Mouse (Mus musculus): Measurements from ENCODE around the gene F11r.

The F11r gene

DNA sequence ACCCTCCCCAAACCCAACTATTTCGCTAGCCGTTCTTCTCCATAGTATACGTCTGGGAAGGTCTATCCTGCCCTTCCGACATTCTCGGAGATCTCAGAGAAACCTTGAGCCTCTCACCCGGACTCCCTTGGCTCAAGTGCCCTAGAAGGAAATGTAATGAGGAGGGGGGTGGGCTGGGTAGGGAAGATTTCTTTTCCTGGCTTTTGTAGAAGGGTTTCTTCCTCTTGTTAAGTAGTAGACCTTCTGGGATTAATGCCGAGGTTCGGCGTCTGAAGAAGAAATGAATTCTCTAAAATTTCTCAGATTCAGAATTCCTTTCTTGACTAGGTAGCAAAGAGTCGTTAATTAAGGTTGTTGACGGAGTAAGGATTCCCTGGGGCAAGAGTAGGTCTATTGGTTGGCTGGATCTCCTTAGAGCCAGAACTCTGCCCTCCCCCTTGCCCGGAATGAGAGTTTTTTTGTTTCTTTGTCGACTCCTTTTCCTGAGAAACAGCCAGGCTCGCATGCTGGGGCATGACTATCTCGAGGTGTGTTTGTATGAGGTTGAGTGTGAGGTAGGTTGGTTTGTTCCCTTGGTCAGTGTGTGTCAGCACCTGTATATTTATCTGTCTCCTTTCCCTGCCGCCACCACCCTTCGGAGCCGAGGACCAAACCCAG is 807 bp downstream of the F11r start:
- no peak for DNase-seq (ENCODE audit: low read depth, low spot score)

GRCm38 (mm10) chr1:171439072-171439471 is 1.7 kb downstream of the F11r start:
- peak; percentile 40 for DNase-seq (ENCODE audit: low read depth, low spot score)

GRCm38 (mm10) chr1:171440025-171440725 is 2.8 kb downstream of the F11r start:
- no peak for DNase-seq (ENCODE audit: low read depth, low spot score)

DNA sequence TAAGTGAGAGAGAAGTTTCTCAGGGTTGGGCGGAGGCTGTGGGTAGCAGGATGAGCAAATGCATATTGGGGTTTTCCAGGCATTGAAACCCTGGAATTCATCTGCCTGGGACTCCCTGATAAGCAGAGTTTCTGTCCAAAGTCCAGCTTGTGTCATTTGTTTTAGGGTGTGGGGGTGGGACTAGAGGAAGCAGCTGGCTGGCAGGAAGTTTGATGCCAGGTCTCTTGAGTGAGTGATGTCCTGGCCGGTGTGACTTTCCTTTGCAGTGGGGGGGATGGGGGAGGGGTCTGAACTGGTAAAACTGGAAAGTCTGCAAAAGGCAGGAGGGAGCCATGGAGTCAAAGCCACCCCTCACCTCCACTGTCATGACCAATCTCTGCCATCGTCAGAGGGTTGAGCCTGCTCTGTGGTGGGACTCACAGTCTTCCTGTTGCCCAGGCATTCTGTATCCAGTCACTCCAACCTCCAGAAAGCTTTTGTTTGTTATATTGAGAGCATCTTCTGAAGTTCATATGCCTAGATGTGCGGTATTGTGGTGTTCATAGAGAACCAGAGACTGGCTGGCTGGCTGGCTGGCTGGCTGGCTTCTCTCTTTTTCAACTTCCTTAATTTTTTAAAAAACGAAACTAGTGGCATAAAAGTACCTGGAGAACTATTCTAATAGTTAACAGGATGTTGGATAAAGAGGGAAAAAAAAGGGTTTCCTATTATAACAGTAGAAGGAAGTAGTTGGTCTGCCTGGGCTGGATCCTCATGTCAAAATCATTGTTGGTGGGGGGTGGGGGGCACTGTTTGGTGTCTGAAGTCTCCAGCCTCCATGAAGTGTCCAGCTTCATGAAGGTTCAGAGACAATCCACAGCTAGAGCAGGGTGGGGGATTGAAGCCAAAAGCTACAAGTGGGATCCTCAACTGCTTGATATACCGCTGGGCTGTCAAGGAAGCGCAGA is 4.4 kb downstream of the F11r start:
- DNase-seq (ENCODE audit: low read depth, low spot score) = peak; percentile 52

- peak; percentile 37 for DNase-seq (ENCODE audit: low read depth, low spot score)
These were observed 5.1 kb downstream of the F11r start for GRCm38 (mm10) chr1:171442413-171442760.

- DNase-seq (ENCODE audit: low read depth, low spot score) = peak; percentile 60
These were observed 7.7 kb downstream of the F11r start for GRCm38 (mm10) chr1:171445050-171445449.

- no peak for DNase-seq (ENCODE audit: low read depth, low spot score)
These were observed 9.5 kb downstream of the F11r start for GRCm38 (mm10) chr1:171446854-171447253.

DNA sequence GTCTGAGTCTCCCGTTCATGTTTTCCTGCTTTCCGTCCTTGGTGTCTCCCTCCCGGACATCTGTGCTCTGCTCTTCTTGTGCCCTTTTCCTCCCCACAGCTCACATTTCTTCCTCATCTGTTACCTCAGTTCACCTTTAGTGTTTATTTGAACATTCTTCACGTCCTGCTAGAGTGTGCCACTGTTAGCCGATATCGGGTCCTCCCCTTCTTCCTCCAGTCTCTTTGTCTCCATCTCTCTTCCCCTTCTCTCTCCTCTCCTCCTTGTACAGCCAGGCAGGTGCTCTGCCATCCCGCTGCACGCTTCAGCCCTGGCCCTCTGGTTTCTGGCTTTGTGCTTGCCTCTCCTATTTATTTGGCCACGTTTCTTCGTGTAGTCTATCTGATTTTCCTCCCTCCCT is 10.4 kb downstream of the F11r start:
- DNase-seq (ENCODE audit: low read depth, low spot score) = no peak

GRCm38 (mm10) chr1:171450062-171450461 is 12.7 kb downstream of the F11r start:
- peak; percentile 34 for DNase-seq (ENCODE audit: low read depth, low spot score)

DNA sequence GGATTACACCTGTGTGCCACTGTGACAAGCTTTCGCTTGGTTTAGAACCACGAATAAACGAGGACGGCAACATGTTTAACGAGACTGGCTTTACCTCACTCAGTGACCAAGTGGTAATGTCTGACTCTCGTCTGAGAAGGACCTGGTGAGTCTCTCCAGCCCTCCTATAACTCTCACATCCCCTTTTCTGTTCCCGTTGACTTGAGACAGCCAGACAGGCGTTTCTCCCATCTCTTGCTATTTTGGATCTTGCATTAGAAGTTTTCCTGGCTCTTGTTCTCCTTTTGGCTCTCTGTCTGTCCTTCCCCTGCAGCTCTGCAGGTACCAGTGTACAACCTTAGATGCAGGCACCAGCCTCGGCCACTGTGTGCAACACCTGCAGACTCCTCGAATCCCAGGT is 13.7 kb downstream of the F11r start:
- DNase-seq (ENCODE audit: low read depth, low spot score) = no peak

DNA sequence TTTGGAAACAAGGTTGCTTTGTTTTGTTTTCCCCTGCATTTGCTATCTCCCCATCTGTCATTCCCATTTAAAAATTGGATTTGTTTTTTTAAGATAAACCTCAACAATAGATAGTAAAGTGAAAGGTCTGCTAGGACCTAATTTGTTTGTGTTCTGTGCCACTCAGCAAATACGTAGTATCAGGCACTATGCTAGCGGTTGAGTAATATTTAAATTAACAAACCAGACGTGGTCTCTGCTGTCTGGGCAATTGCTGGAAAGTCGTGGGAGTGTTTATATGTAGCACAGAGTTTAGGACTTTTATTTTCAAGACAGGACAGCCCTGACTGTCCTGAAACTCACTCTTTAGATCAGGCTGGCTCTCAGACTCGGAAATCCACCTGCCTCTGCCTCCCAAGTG is 15.2 kb downstream of the F11r start:
- no peak for DNase-seq (ENCODE audit: low read depth, low spot score)

DNA sequence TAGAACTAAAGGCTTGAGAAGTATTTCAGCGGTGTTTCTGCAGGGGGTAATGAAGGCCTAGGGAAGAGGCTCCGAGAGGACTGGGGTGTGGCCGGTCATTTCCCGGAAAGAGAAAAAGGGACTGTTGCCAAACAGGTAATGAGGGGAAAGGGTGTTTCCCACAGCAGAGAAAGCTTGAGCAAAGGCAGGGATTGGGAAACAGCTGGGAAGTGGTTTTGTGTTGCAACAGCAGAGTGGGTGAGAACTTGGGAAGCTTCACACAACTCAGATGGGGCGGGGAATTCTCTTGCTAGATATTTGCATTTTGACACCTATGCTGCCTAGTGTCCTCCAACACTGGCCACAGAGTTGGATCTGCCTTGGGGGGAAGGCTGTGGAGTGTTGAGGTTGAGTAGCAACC is 15.6 kb downstream of the F11r start:
- peak; percentile 50 for DNase-seq (ENCODE audit: low read depth, low spot score)

- no peak for DNase-seq (ENCODE audit: low read depth, low spot score)
These were observed 17.6 kb downstream of the F11r start for GRCm38 (mm10) chr1:171454926-171455325.

DNA sequence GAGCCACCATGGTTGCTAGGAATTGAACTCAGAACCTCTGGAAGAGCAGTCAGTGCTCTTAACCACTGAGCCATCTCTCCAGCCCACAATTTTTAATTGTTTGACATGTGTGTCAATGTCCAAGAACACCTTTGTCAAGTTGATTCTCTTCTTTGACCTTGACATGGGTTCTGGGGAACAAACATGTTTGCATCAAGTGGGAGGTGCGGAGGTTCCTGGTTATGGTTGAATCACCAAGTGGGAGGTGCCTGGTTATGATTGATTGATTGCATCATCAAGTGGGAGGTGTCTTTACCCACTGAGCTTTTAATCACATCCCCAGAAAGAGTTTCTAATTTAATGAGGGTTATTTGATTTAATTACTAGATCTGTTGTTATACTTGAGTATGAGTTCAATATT is 20.2 kb downstream of the F11r start:
- DNase-seq (ENCODE audit: low read depth, low spot score) = no peak

DNA sequence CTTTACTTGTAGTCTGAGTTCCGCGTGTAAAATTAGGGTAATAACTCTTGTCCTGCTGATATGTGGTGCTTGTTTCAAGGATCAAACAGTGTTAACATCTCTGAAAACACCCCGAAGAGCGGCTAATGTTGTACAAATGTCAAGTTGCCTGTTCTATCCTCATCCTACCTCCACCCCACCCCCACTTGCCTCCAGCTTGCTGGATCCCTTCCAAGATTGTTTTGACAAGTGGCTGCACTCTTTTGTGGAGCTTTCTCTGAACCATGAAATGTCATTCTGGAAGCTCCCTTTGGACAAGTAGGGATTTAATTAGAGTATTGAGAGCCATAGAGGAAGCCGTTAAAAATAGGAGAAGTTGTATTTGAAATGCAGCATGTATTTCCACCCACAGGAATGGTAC is 22.5 kb downstream of the F11r start:
- no peak for DNase-seq (ENCODE audit: low read depth, low spot score)

DNA sequence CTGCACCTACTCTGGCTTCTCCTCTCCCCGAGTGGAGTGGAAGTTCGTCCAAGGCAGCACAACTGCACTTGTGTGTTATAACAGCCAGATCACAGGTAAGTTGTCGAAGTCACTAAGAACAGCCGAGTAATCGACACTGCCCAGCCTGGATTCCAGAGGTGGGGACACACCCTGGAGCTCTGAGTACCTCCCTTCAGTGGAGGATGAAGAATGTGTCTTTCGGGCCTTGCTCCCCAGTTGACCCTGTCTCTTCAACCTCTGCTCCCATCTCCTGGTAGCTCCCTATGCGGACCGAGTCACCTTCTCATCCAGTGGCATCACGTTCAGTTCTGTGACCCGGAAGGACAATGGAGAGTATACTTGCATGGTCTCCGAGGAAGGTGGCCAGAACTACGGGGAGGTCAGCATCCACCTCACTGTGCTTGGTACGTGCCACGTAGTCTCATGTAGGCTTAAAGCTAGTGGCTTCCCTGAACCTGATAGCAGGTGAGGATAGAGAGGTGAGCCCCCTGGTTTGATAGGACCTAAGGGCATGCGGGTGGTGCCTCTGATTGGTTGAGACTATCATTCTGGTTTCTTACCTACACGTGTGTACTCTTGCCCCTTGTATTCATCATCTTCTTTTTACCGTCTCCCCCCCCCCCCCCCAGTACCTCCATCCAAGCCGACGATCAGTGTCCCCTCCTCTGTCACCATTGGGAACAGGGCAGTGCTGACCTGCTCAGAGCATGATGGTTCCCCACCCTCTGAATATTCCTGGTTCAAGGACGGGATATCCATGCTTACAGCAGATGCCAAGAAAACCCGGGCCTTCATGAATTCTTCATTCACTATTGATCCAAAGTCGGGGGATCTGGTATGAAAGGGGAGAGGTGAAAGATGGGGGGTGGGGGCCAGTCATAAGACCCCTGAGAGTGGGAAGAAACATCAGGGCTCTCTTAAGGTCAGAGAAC is 23.5 kb downstream of the F11r start:
- DNase-seq (ENCODE audit: low read depth, low spot score) = peak; percentile 75

GRCm38 (mm10) chr1:171463133-171463532 is 25.8 kb downstream of the F11r start:
- no peak for DNase-seq (ENCODE audit: low read depth, low spot score)

- DNase-seq (ENCODE audit: low read depth, low spot score) = peak; percentile 87
These were observed 28.5 kb downstream of the F11r start for GRCm38 (mm10) chr1:171465749-171466412.

- no peak for DNase-seq (ENCODE audit: low read depth, low spot score)
These were observed 29.2 kb downstream of the F11r start for GRCm38 (mm10) chr1:171466565-171466964.

DNA sequence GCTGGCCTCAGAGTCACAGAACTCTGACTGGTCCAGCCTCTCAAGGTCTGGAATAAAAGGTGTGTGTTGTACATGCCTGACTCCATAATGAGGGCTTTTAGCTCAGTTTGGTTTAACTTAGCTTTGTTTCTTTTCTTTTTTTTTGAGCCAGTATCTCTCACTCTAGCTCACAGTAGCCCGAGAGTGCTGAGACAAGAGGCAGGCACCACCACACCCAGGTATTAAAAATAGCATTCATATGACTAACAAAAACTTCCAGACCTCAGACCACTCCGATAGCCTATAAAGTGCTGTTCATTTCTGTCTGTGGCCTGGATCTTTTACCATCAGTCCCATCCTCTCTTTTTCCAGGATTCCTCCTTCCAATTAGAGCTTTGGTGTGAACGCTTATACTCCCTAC is 32.3 kb downstream of the F11r start:
- DNase-seq (ENCODE audit: low read depth, low spot score) = no peak

All from R1 (cell line).